8 mouse cellular contexts compared by ENCODE assay signal in the genomic region with DNA sequence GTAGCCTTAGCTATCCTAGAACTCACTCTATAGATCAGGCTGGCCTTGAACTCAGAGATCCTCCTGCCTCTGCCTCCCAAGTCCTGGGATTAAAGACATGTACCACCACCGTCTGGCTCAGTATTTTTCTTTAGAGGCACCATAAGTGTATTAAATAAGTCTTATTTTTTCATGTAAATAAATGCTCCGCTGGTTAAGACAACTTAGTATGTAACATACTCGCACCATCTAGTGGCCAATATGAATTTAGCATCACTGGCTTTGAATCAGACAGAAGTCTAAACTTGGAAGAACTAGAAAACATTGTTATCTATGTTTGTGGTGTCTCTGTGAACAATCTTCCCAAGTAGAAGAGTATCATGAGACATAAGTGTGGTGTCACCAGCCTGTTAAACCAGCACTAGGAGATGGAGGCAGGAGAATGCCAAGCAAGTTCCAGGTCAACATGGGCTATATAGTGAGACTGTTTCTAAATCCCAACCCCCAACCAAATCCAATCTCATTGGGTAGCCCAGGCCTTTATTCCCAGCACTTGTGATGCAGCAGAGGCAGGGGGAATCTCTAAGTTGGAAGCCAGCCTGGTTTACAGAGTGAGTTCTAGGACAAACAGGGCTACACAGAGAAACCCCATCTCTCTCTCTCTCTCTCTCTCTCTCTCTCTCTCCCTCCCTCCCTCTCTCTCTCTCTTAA. TPM values are rescaled to one million over a fixed set of nuclear protein-coding genes. Genes with fewer than 3 reads are reported as not detected.
A peak's percentile ranks its signal among the peaks of the same experiment; 100 is the strongest.
DNase-seq lines count a peak whose midpoint lies in the region; ATAC-seq lines count a peak whose summit lies in the region.

No protein-coding gene starts in this region.

- no peak overlapping the region for H3K27ac ChIP-seq in forebrain, embryonic 15.5 days (replicated peaks)
- no peak overlapping the region for H3K27ac ChIP-seq in forebrain, embryonic 12.5 days

- H3K4me2 ChIP-seq in forebrain, embryonic 15.5 days (replicated peaks), result no peak overlapping the region
- no peak overlapping the region for H3K4me2 ChIP-seq in forebrain, embryonic 12.5 days

- H3K27me3 ChIP-seq in forebrain, embryonic 15.5 days, result no peaks in the 10 kb centered on the region
- 0 out of 2 replicates have a peak, but pooled peaks cover 1% of the 10 kb centered on the region for H3K27me3 ChIP-seq in forebrain, embryonic 12.5 days
- H3K27me3 ChIP-seq in megakaryocyte, embryonic 14.5 days (replicated peaks), result no peaks in the 10 kb centered on the region

- peak; percentile 64 for DNase-seq in thymus, postnatal 0 days (ENCODE audit: low spot score)
- DNase-seq in thymus, postnatal 36 days, result no peak
- DNase-seq in kidney, postnatal 36 days, result peak; percentile 52 to 61
- DNase-seq in thymus, postnatal 4 days, result peak; percentile 34

- H3K4me3 ChIP-seq in forebrain, embryonic 15.5 days, result no peak overlapping the region
- H3K4me3 ChIP-seq in forebrain, embryonic 12.5 days (replicated peaks), result no peak overlapping the region
- H3K4me3 ChIP-seq in megakaryocyte, embryonic 14.5 days (replicated peaks), result peak overlapping the region; percentile 50

- H3K9ac ChIP-seq in forebrain, embryonic 15.5 days (replicated peaks), result no peak overlapping the region
- no peak overlapping the region for H3K9ac ChIP-seq in forebrain, embryonic 12.5 days

- no peaks in the 10 kb centered on the region for H3K9me3 ChIP-seq in forebrain, embryonic 15.5 days
- H3K9me3 ChIP-seq in forebrain, embryonic 12.5 days, result no peaks in the 10 kb centered on the region
- H3K9me3 ChIP-seq in megakaryocyte, embryonic 14.5 days, result no peaks in the 10 kb centered on the region

- H3K36me3 ChIP-seq in forebrain, embryonic 15.5 days, result no peaks in the 10 kb centered on the region
- no peaks in the 10 kb centered on the region for H3K36me3 ChIP-seq in forebrain, embryonic 12.5 days (replicated peaks)
- no peaks in the 10 kb centered on the region for H3K36me3 ChIP-seq in megakaryocyte, embryonic 14.5 days (replicated peaks; ENCODE audit: low read length)

- no peaks in the 10 kb centered on the region for H3K4me1 ChIP-seq in forebrain, embryonic 15.5 days
- H3K4me1 ChIP-seq in forebrain, embryonic 12.5 days, result no peaks in the 10 kb centered on the region
- peaks cover 21% of the 10 kb centered on the region for H3K4me1 ChIP-seq in megakaryocyte, embryonic 14.5 days

- peak; percentile 63; the same call in 1 of the 2 replicates for ATAC-seq in forebrain, embryonic 15.5 days (replicated peaks)
- ATAC-seq in forebrain, embryonic 12.5 days (ENCODE audit: low FRiP score), result no peak
- peak; percentile 57; the same call in 1 of the 2 replicates for ATAC-seq in erythroid progenitor cell, adult 5-6 weeks (replicated peaks; ENCODE audit: low FRiP score, poor library complexity, severe bottlenecking)

- 14% methylated on average over 3 of the region's 3 CpGs for WGBS in forebrain, embryonic 15.5 days
- WGBS in forebrain, embryonic 12.5 days, result 26% methylated on average over 3 of the region's 3 CpGs

RNA-seq across cellular contexts. Expression of gene Ccnl1, which starts 33.1 kb away (rescaled TPM):
- polyA plus RNA-seq in forebrain, embryonic 15.5 days (2015; fragmentation: Nextera tagmentation; extraction: Ambion mirVana), result 81.5 and 87.6 TPM in 2 replicates
- 126 and 139 TPM in 2 replicates for polyA plus RNA-seq in forebrain, embryonic 12.5 days (2016; fragmentation: Nextera tagmentation; extraction: Ambion mirVana)
- 153 and 155 TPM in 2 replicates for polyA plus RNA-seq in thymus, postnatal 0 days (2015; fragmentation: Nextera tagmentation; extraction: Ambion mirVana)
- 158 and 173 TPM in 2 replicates for total RNA-seq in erythroid progenitor cell, adult 5-6 weeks (2015; ENCODE audit: low replicate concordance)
- 199 and 276 TPM in 2 replicates for total RNA-seq in erythroid progenitor cell, adult 5-6 weeks (2017; ENCODE audit: low replicate concordance)
- polyA plus RNA-seq in megakaryocyte, embryonic 14.5 days (2012; ENCODE audit: insufficient read depth, low replicate concordance), result 21.7 and 48.3 TPM in 2 replicates

Comparison
In these comparisons a context has a peak if more than half of its experiments do, and no peak if none do; other contexts are left out.
1. DNase-seq: peak in thymus, postnatal 0 days (single experiment), kidney, postnatal 36 days (2 of 2) and thymus, postnatal 4 days (single experiment); none in thymus, postnatal 36 days (0 of 2).